Mouse (Mus musculus) heart, embryonic 10.5 days (tissue): ENCODE measurements at regions not wholly inside any gene's neighbourhood (a gene's known extent, or its start where the extent isn't known, plus 50 kb on each side); places are given as distances from the start of the nearest gene placed in this dataset.

ENCODE experiments used
- DNase-seq: peaks from one replicate; pipeline ENCODE4 v3.0.0-alpha.2; 2017; ENCODE audit warnings: low spot score
- H3K27ac ChIP-seq: fragments of 300-500 bp; sonication (generic); 2 replicates; pipeline ENCODE4 v1.5.1; 2016; ENCODE audit warnings: mild to moderate bottlenecking
- H3K27me3 ChIP-seq: fragments of 300-500 bp; sonication (generic); 2 replicates; pipeline ENCODE4 v1.6.1; 2016; ENCODE audit warnings: mild to moderate bottlenecking; ENCODE audit not compliant: poor library complexity, insufficient read depth, severe bottlenecking
- H3K36me3 ChIP-seq: fragments of 300-500 bp; sonication (generic); 2 replicates; pipeline ENCODE4 v1.6.1; 2016; ENCODE audit warnings: mild to moderate bottlenecking, moderate library complexity
- H3K4me1 ChIP-seq: fragments of 300-500 bp; sonication (generic); 2 replicates; pipeline ENCODE4 v1.6.1; 2016; ENCODE audit warnings: mild to moderate bottlenecking
- H3K4me3 ChIP-seq: fragments of 300-500 bp; sonication (generic); 2 replicates; pipeline ENCODE4 v1.5.1; 2016; ENCODE audit warnings: mild to moderate bottlenecking, moderate library complexity
- H3K9me3 ChIP-seq: fragments of 300-500 bp; sonication (generic); 2 replicates; pipeline ENCODE4 v1.6.1; 2016; ENCODE audit warnings: mild to moderate bottlenecking, moderate library complexity
- WGBS: fragments of 180-500 bp; shearing (Covaris S2); methylation state at CpG from one replicate; pipeline ENCODE4 v1.1.7; 2016; 5-methylcytosine and 5-hydroxymethylcytosine counted together

GRCm38 (mm10) chr3:109273074-109273801, 67.2 kb upstream of the Vav3 start:
- H3K36me3 ChIP-seq: no peaks in the 10 kb centered on the region
- H3K4me1 ChIP-seq: no peaks in the 10 kb centered on the region
- DNase-seq: no peak
- no peak overlapping the region for H3K4me3 ChIP-seq
- H3K27ac ChIP-seq: no peak overlapping the region
- H3K27me3 ChIP-seq: no peaks in the 10 kb centered on the region
- 52% methylated on average over 5 of the region's 5 CpGs for WGBS
- H3K9me3 ChIP-seq: no peaks in the 10 kb centered on the region

- no peaks in the 10 kb centered on the region for H3K36me3 ChIP-seq
- WGBS: 87% methylated on average over 4 of the region's 4 CpGs
- H3K27me3 ChIP-seq: no peaks in the 10 kb centered on the region
- no peak for DNase-seq
- no peak overlapping the region for H3K4me3 ChIP-seq
- H3K4me1 ChIP-seq: no peaks in the 10 kb centered on the region
- H3K9me3 ChIP-seq: no peaks in the 10 kb centered on the region
- no peak overlapping the region for H3K27ac ChIP-seq
Measured at GRCm38 (mm10) chr3:109273802-109274155, 66.7 kb upstream of the Vav3 start.

- 52% methylated on average over 1 of the region's 1 CpGs for WGBS
- H3K27ac ChIP-seq: no peak overlapping the region
- H3K36me3 ChIP-seq: no peaks in the 10 kb centered on the region
- no peak overlapping the region for H3K4me3 ChIP-seq
- no peaks in the 10 kb centered on the region for H3K9me3 ChIP-seq
- no peak for DNase-seq
- no peaks in the 10 kb centered on the region for H3K4me1 ChIP-seq
- H3K27me3 ChIP-seq: no peaks in the 10 kb centered on the region
Measured at GRCm38 (mm10) chr3:109279086-109279485, 61.4 kb upstream of the Vav3 start.

- no peaks in the 10 kb centered on the region for H3K36me3 ChIP-seq
- no peaks in the 10 kb centered on the region for H3K9me3 ChIP-seq
- 6% methylated on average over 1 of the region's 1 CpGs for WGBS
- DNase-seq: peak; percentile 97
- no peaks in the 10 kb centered on the region for H3K27me3 ChIP-seq
- peaks cover 15% of the 10 kb centered on the region; the same call in 1 of the 2 replicates for H3K4me1 ChIP-seq
- no peak overlapping the region for H3K4me3 ChIP-seq
- H3K27ac ChIP-seq: no peak overlapping the region
Measured at GRCm38 (mm10) chr3:109286590-109286989, 53.9 kb upstream of the Vav3 start.
